Mouse (Mus musculus): ENCODE measurements around the gene Ash1l. TPM values are rescaled to one million over a fixed set of nuclear protein-coding genes. Genes with fewer than 3 reads are reported as not detected.

Ash1l gene
- total and polyA plus RNA-seq, 2 experiments: 3.9 to 11.8 TPM

- WGBS: 16% methylated on average over 7 of the region's 7 CpGs
- TF ChIP-seq POLR2A (IDR thresholded peaks at IDR 0.05; ENCODE audit: extremely low read depth, insufficient read depth, low read length) (0 out of 2 replicates have a peak, but pooled peaks have one; percentile 28), CTCF (IDR thresholded peaks at IDR 0.05; ENCODE audit: low read depth, low read length) (no peak)
Observed at GRCm38 (mm10) chr3:89100811-89101210, 150.4 kb downstream of the Ash1l start, which contains the start of gene Gm43738. Gene Gm43738, minus strand, starts transcription at chr3:89101099.

GRCm38 (mm10) chr3:89101459-89101811 is 151.0 kb downstream of the Ash1l start:
- peak overlapping the region; percentile 89 for H3K4me3 ChIP-seq (ENCODE audit: insufficient read depth, low read depth, low read length)
- peaks cover 21% of the 10 kb centered on the region for H3K36me3 ChIP-seq (ENCODE audit: control insufficient read depth, insufficient read depth, low read length)
- peak overlapping the region; percentile 88 for H3K9ac ChIP-seq (ENCODE audit: low read depth, low read length)
- no peaks in the 10 kb centered on the region for H3K79me2 ChIP-seq (ENCODE audit: control insufficient read depth, insufficient read depth, low read length)
- H3K27ac ChIP-seq (replicated peaks; ENCODE audit: insufficient read depth, low read depth, low read length): peak overlapping the region; percentile 83
- no peak for DNase-seq (ENCODE audit: extremely low read depth, low read depth, low spot score)
- TF ChIP-seq POLR2A (IDR thresholded peaks at IDR 0.05; ENCODE audit: extremely low read depth, insufficient read depth, low read length): no peak
- no peak for TF ChIP-seq CTCF (IDR thresholded peaks at IDR 0.05; ENCODE audit: low read depth, low read length)
- no peaks in the 10 kb centered on the region for H3K27me3 ChIP-seq (ENCODE audit: control insufficient read depth, insufficient read depth, low read length)
- peaks cover 30% of the 10 kb centered on the region for H3K4me1 ChIP-seq (ENCODE audit: control insufficient read depth, insufficient read depth, low read length)
- under 1% methylated on average over 19 of the region's 19 CpGs for WGBS

More at GRCm38 (mm10) chr3:89100811-89101210, 150.4 kb downstream of the Ash1l start, which contains the start of gene Gm43738:
- Histone ChIP-seq H3K79me2 (ENCODE audit: control insufficient read depth, insufficient read depth, low read length) (no peaks in the 10 kb centered on the region), H3K27ac (replicated peaks; ENCODE audit: insufficient read depth, low read depth, low read length) (peak within 1 kb of the TSS; percentile 83), H3K4me3 (ENCODE audit: insufficient read depth, low read depth, low read length) (peak within 1 kb of the TSS; percentile 89), H3K9ac (ENCODE audit: low read depth, low read length) (peak within 1 kb of the TSS; percentile 88), H3K36me3 (ENCODE audit: control insufficient read depth, insufficient read depth, low read length) (peaks cover 23% of the 10 kb centered on the region), H3K27me3 (ENCODE audit: control insufficient read depth, insufficient read depth, low read length) (no peaks in the 10 kb centered on the region), H3K4me1 (ENCODE audit: control insufficient read depth, insufficient read depth, low read length) (peaks cover 30% of the 10 kb centered on the region)
- DNase-seq (ENCODE audit: extremely low read depth, low read depth, low spot score): no peak

GRCm38 (mm10) chr3:89101812-89102494 is 151.5 kb downstream of the Ash1l start, which contains the start of gene Fdps:
Gene Fdps, minus strand, starts transcription at chr3:89101959.
- peaks cover 30% of the 10 kb centered on the region for H3K4me1 ChIP-seq (ENCODE audit: control insufficient read depth, insufficient read depth, low read length)
- H3K4me3 ChIP-seq (ENCODE audit: insufficient read depth, low read depth, low read length): peak within 1 kb of the TSS; percentile 89
- H3K9ac ChIP-seq (ENCODE audit: low read depth, low read length): peak within 1 kb of the TSS; percentile 88
- peak; percentile 100 for DNase-seq (ENCODE audit: extremely low read depth, low read depth, low spot score)
- no peaks in the 10 kb centered on the region for H3K27me3 ChIP-seq (ENCODE audit: control insufficient read depth, insufficient read depth, low read length)
- peak within 1 kb of the TSS; percentile 83 for H3K27ac ChIP-seq (replicated peaks; ENCODE audit: insufficient read depth, low read depth, low read length)
- no peaks in the 10 kb centered on the region for H3K79me2 ChIP-seq (ENCODE audit: control insufficient read depth, insufficient read depth, low read length)
- WGBS: under 1% methylated on average over 26 of the region's 26 CpGs
- H3K36me3 ChIP-seq (ENCODE audit: control insufficient read depth, insufficient read depth, low read length): peaks cover 19% of the 10 kb centered on the region
- TF ChIP-seq POLR2A (IDR thresholded peaks at IDR 0.05; ENCODE audit: extremely low read depth, insufficient read depth, low read length) (peak; percentile 76; the same call in 1 of the 2 replicates), CTCF (IDR thresholded peaks at IDR 0.05; ENCODE audit: low read depth, low read length) (no peak)

GRCm38 (mm10) chr3:89102495-89103290 is 152.3 kb downstream of the Ash1l start:
- TF ChIP-seq CTCF (IDR thresholded peaks at IDR 0.05; ENCODE audit: low read depth, low read length) (no peak), POLR2A (IDR thresholded peaks at IDR 0.05; ENCODE audit: extremely low read depth, insufficient read depth, low read length) (no peak)
- H3K4me1 ChIP-seq (ENCODE audit: control insufficient read depth, insufficient read depth, low read length): peaks cover 30% of the 10 kb centered on the region
- H3K36me3 ChIP-seq (ENCODE audit: control insufficient read depth, insufficient read depth, low read length): peaks cover 13% of the 10 kb centered on the region
- H3K79me2 ChIP-seq (ENCODE audit: control insufficient read depth, insufficient read depth, low read length): no peaks in the 10 kb centered on the region
- H3K27me3 ChIP-seq (ENCODE audit: control insufficient read depth, insufficient read depth, low read length): no peaks in the 10 kb centered on the region
- peak; percentile 34 for DNase-seq (ENCODE audit: extremely low read depth, low read depth, low spot score)
- H3K9ac ChIP-seq (ENCODE audit: low read depth, low read length): no peak overlapping the region
- 58% methylated on average over 12 of the region's 12 CpGs for WGBS
- no peak overlapping the region for H3K4me3 ChIP-seq (ENCODE audit: insufficient read depth, low read depth, low read length)
- peak overlapping the region; percentile 57 for H3K27ac ChIP-seq (replicated peaks; ENCODE audit: insufficient read depth, low read depth, low read length)

- Histone ChIP-seq H3K36me3 (ENCODE audit: control insufficient read depth, insufficient read depth, low read length) (peaks cover 9% of the 10 kb centered on the region), H3K4me3 (ENCODE audit: insufficient read depth, low read depth, low read length) (no peak overlapping the region), H3K79me2 (ENCODE audit: control insufficient read depth, insufficient read depth, low read length) (no peaks in the 10 kb centered on the region), H3K27me3 (ENCODE audit: control insufficient read depth, insufficient read depth, low read length) (no peaks in the 10 kb centered on the region), H3K9ac (ENCODE audit: low read depth, low read length) (0 out of 2 replicates have a peak overlapping the region, but pooled peaks have one; percentile 18), H3K27ac (replicated peaks; ENCODE audit: insufficient read depth, low read depth, low read length) (peak overlapping the region; percentile 57), H3K4me1 (ENCODE audit: control insufficient read depth, insufficient read depth, low read length) (peaks cover 30% of the 10 kb centered on the region)
- WGBS: 29% methylated on average over 4 of the region's 4 CpGs
- DNase-seq (ENCODE audit: extremely low read depth, low read depth, low spot score): no peak
- TF ChIP-seq CTCF (IDR thresholded peaks at IDR 0.05; ENCODE audit: low read depth, low read length): no peak
- no peak for TF ChIP-seq POLR2A (IDR thresholded peaks at IDR 0.05; ENCODE audit: extremely low read depth, insufficient read depth, low read length)
Observed at GRCm38 (mm10) chr3:89103291-89103595, 152.8 kb downstream of the Ash1l start.

Data from liver, adult 2 months (tissue).